Mouse (Mus musculus): ENCODE measurements at regions not wholly inside any gene's neighbourhood (a gene's known extent, or its start where the extent isn't known, plus 50 kb on each side); places are given as distances from the start of the nearest gene placed in this dataset.

DNA sequence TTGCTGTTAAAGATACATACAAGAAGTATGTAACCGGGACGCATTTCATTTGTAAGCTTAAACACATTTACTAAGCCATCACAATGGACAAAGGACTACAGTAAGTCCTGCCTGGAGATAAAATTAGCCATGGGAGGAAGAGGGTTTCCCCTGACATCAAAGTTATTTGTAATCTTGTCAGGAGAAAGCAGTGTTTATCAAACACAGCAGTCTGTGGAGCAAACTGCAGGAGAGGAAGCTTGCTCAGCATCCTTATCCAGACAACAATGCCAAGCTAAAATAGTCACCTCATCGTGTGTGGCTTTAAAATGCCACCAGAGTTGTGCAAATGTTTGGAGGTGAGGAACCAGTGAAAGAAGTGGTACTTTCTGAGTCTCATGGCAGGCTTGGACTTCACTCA, 216.9 kb upstream of the Gpc5 start:
- no peaks in the 10 kb centered on the region for H3K27me3 ChIP-seq (replicated peaks)
- no peak overlapping the region; the same call in 1 of the 2 replicates for H3K4me2 ChIP-seq
- H3K9ac ChIP-seq = no peak overlapping the region
- H3K4me1 ChIP-seq = peaks cover 19% of the 10 kb centered on the region
- H3K36me3 ChIP-seq = no peaks in the 10 kb centered on the region
- H3K27ac ChIP-seq (replicated peaks) = no peak overlapping the region
- WGBS = 29% methylated on average over 3 of the region's 3 CpGs
- ATAC-seq (ENCODE audit: extremely low read depth, insufficient number of reproducible peaks, low FRiP score, low TSS enrichment) = no peak
- H3K9me3 ChIP-seq = no peaks in the 10 kb centered on the region
- no peak overlapping the region for H3K4me3 ChIP-seq

DNA sequence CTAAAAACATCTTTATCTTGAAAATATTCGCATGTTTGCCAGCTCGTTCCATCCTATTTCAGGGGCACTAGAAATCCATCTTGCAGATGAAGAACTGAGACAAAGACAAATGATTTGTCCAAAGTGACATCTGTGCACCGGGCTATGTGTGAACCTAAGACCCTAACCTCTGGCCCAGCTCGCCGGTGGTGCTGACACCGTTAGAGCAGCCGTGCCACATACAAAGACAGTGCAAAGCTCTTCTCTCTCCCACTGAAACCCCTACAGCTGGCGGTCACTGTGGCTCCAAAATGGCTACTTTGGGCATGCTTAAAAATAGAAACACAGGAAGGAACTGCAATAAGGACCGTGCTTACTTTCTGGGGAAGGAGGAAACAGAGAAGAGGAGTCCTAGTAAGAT, 215.6 kb upstream of the Gpc5 start:
- H3K9ac ChIP-seq = no peak overlapping the region
- no peak for ATAC-seq (ENCODE audit: extremely low read depth, insufficient number of reproducible peaks, low FRiP score, low TSS enrichment)
- no peak overlapping the region for H3K4me2 ChIP-seq
- H3K36me3 ChIP-seq = no peaks in the 10 kb centered on the region
- no peak overlapping the region for H3K4me3 ChIP-seq
- no peaks in the 10 kb centered on the region for H3K27me3 ChIP-seq (replicated peaks)
- H3K9me3 ChIP-seq = no peaks in the 10 kb centered on the region
- H3K4me1 ChIP-seq = peaks cover 22% of the 10 kb centered on the region
- 42% methylated on average over 9 of the region's 9 CpGs for WGBS
- no peak overlapping the region for H3K27ac ChIP-seq (replicated peaks)

DNA sequence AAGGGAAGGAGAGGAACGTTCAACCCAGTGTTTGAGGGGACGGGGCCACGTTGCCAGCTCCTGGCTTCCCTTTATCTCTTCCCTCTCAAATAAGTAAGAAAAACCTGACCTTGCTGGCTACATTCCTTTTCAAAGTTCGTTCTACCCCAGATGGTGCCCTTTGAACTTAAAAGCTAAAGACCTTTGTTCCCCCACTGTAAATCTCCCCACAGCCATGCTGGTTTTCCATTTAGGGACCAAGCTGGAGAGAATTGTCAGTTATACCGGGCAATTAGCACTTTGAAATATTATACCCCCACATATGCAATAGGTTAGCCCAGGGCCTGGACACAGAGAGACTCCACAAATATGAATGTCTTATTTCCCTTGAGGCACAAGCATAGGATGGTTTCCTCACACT, 214.5 kb upstream of the Gpc5 start:
- Histone ChIP-seq H3K27ac (replicated peaks) (no peak overlapping the region), H3K9ac (no peak overlapping the region), H3K4me1 (peaks cover 22% of the 10 kb centered on the region), H3K36me3 (no peaks in the 10 kb centered on the region), H3K9me3 (no peaks in the 10 kb centered on the region), H3K27me3 (replicated peaks) (no peaks in the 10 kb centered on the region), H3K4me2 (no peak overlapping the region), H3K4me3 (no peak overlapping the region)
- 49% methylated on average over 5 of the region's 5 CpGs for WGBS
- no peak for ATAC-seq (ENCODE audit: extremely low read depth, insufficient number of reproducible peaks, low FRiP score, low TSS enrichment)

DNA sequence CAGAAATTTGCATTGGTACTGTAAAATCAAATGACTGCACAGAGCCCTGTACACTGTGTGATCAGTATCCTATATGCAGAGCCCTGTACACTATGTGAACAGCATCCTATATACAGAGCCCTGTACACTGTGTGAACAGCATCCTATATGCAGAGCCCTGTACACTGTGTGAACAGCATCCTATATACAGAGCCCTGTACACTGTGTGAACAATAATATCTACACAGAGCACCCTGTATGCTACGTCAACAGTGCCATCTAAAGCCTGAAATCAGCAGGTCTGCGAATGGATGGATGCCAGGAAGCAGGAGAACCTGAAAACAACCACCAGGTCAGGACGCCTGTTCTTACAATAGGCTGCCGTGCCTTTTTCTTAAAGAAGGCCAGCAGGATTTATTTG, 211.7 kb upstream of the Gpc5 start:
- H3K27ac ChIP-seq (replicated peaks) = no peak overlapping the region
- H3K9me3 ChIP-seq = no peaks in the 10 kb centered on the region
- no peaks in the 10 kb centered on the region for H3K36me3 ChIP-seq
- H3K27me3 ChIP-seq (replicated peaks) = no peaks in the 10 kb centered on the region
- no peak overlapping the region for H3K9ac ChIP-seq
- ATAC-seq (ENCODE audit: extremely low read depth, insufficient number of reproducible peaks, low FRiP score, low TSS enrichment) = no peak
- H3K4me2 ChIP-seq = no peak overlapping the region
- H3K4me1 ChIP-seq = peaks cover 17% of the 10 kb centered on the region
- no peak overlapping the region for H3K4me3 ChIP-seq
- 48% methylated on average over 4 of the region's 4 CpGs for WGBS

DNA sequence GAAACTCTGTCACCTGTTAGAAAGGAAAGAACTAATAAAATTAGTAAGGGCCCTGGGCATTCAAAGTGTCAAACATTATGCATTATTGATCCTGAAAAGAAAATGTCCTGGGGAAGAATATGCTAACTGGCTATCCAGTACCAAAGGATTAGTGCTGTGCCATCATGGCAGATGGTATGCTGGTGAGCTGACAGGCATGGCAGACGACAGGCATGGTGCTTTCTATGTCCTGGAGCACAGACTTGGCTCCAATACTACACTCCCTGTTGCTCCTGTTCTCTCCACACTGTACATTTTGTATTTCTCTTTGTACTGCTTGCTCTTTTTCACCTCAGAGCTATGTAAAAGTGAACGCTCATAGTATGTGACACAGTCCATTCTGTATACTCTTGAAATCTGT, 187.9 kb upstream of the Gpc5 start:
- Histone ChIP-seq H3K4me2 (no peak overlapping the region), H3K4me3 (no peak overlapping the region), H3K36me3 (no peaks in the 10 kb centered on the region), H3K4me1 (no peaks in the 10 kb centered on the region), H3K9ac (no peak overlapping the region), H3K27me3 (replicated peaks) (no peaks in the 10 kb centered on the region), H3K9me3 (no peaks in the 10 kb centered on the region), H3K27ac (replicated peaks) (no peak overlapping the region)
- 72% methylated on average over 2 of the region's 2 CpGs for WGBS
- ATAC-seq (ENCODE audit: extremely low read depth, insufficient number of reproducible peaks, low FRiP score, low TSS enrichment) = no peak

DNA sequence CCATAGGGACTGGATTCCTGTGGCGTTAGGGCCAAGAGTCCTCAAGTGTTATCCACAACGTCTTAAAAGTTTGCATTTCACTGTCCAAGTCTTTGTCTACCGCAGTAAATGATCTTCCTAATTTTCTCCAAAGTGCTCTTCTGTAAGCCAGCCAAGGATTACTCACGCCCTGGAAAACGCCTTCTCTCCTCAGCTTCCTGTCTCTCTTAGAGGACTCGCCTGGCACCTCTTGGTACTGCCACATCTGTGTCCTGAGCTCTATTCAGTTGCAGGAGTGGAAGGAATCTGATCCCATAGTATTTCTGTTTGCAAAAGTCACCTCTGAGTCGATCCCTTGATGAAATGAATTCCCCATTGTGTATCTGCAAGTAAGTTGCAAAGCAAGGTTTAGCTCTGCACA, 179.7 kb upstream of the Gpc5 start:
- H3K4me1 ChIP-seq = no peaks in the 10 kb centered on the region
- H3K4me3 ChIP-seq = no peak overlapping the region
- no peak overlapping the region for H3K27ac ChIP-seq (replicated peaks)
- ATAC-seq (ENCODE audit: extremely low read depth, insufficient number of reproducible peaks, low FRiP score, low TSS enrichment) = no peak
- H3K36me3 ChIP-seq = no peaks in the 10 kb centered on the region
- H3K27me3 ChIP-seq (replicated peaks) = no peaks in the 10 kb centered on the region
- WGBS = 59% methylated on average over 7 of the region's 7 CpGs
- H3K9ac ChIP-seq = no peak overlapping the region
- no peaks in the 10 kb centered on the region for H3K9me3 ChIP-seq
- H3K4me2 ChIP-seq = no peak overlapping the region

DNA sequence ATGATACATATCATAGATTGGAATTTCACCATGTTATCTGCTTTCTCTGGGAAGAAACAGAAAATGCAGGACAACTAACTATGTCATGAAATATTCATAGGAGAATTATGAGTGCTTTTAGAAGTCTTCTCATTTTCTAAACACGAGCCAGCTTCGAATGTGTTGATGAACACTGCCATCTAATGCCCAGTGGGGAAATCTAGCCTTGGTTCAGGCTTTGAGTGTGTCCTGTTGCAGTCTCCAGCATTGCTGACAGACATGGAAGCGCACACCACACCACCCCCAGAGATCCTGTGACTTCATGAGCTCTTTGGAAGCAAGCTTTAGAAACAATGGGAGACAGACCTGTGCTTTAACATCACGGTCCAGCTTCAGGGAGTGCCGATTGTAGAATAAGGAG, 178.8 kb upstream of the Gpc5 start:
- no peaks in the 10 kb centered on the region for H3K27me3 ChIP-seq (replicated peaks)
- no peak for ATAC-seq (ENCODE audit: extremely low read depth, insufficient number of reproducible peaks, low FRiP score, low TSS enrichment)
- 42% methylated on average over 5 of the region's 5 CpGs for WGBS
- H3K36me3 ChIP-seq = no peaks in the 10 kb centered on the region
- no peaks in the 10 kb centered on the region for H3K9me3 ChIP-seq
- H3K4me1 ChIP-seq = no peaks in the 10 kb centered on the region
- no peak overlapping the region for H3K27ac ChIP-seq (replicated peaks)
- no peak overlapping the region for H3K4me3 ChIP-seq
- H3K9ac ChIP-seq = no peak overlapping the region
- no peak overlapping the region for H3K4me2 ChIP-seq

DNA sequence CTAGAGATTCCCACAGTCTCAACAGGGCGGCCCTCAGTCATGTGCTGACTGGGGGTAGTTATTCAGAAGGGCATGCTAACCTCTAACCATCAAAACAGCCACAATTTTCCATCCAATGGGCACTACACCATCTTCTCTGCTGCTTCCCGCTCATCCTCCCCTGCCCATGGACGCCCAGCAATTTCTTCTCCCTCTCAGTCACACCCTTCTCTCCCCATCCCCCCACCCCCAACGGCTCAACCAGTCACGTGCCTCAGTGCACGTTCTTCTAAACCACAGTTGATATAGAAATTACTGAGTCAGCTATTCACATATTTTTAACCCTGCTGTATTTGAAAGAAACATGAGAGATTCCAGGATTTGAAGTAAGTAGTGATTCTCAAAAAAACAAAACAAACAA, 146.3 kb upstream of the Gpc5 start:
- WGBS = 61% methylated on average over 6 of the region's 6 CpGs
- ATAC-seq (ENCODE audit: extremely low read depth, insufficient number of reproducible peaks, low FRiP score, low TSS enrichment) = no peak

DNA sequence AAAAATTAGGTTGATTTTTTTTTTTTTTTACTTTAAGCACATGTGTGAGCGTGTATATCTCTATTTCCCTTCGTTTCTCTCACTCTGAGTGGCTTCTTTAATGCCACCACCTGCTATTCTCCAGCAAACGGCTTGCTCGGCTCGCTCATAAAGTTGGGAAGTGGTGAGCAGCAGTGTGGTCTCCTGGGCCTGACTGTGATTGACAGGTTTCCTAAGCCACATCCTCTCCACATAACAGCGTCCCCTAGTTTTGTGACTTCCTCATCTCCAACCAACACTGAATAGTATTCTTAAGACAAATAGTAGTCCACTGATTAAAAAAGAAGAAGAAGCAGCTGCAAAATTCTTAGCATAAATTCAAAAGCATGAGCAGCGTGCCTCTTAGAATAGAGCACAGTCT, 145.7 kb upstream of the Gpc5 start:
- H3K36me3 ChIP-seq = no peaks in the 10 kb centered on the region
- H3K4me3 ChIP-seq = no peak overlapping the region
- no peak overlapping the region for H3K4me2 ChIP-seq
- H3K27me3 ChIP-seq (replicated peaks) = no peaks in the 10 kb centered on the region
- H3K9me3 ChIP-seq = no peaks in the 10 kb centered on the region
- WGBS = 64% methylated on average over 7 of the region's 7 CpGs
- no peak overlapping the region for H3K9ac ChIP-seq
- H3K4me1 ChIP-seq = peaks cover 4% of the 10 kb centered on the region; the same call in 1 of the 2 replicates
- H3K27ac ChIP-seq (replicated peaks) = no peak overlapping the region
- ATAC-seq (ENCODE audit: extremely low read depth, insufficient number of reproducible peaks, low FRiP score, low TSS enrichment) = no peak

More for the DNA sequence above, 146.3 kb upstream of the Gpc5 start:
- no peak overlapping the region for H3K4me2 ChIP-seq
- H3K36me3 ChIP-seq = no peaks in the 10 kb centered on the region
- H3K9me3 ChIP-seq = no peaks in the 10 kb centered on the region
- no peak overlapping the region for H3K4me3 ChIP-seq
- H3K27ac ChIP-seq (replicated peaks) = no peak overlapping the region
- H3K9ac ChIP-seq = no peak overlapping the region
- no peaks in the 10 kb centered on the region for H3K27me3 ChIP-seq (replicated peaks)
- H3K4me1 ChIP-seq = peaks cover 4% of the 10 kb centered on the region; the same call in 1 of the 2 replicates

DNA sequence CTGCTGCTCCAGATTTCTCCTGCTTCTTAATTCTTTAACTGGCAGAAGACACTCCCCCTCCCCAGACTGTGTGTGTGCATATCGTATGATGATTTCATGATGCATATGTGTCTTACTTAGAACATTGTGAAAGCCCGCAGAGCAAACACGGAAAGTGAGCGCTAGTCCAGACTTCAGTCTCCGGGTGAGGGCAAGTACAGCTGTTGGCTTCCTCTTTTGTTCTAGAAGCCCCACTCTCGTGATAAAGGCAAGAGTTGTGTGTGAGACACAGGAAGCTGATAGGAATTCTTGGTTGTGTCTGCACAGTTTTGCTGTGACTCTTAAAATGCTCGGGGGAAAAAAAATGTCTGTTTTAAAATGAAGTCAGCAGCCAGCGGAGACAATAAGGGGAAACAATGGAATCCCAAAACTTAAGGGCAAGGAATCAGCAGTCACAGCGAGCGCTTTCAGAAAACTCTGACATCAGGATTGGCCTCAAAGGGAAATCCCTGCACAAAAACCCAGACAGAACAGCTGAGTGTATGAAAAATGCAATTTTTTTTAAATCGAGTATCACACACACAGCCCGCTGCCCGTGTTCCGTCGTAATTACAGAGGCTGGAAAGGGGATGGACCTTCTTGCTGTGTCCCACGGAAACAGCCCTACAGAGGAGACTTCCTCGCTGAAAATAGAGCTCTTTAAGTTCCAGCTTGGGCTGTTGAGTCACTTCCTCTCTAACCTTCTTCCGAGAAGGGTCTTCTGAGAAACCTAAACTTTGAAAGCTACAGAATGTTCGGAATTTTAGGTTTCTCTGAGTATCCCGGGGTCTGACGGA, 143.5 kb upstream of the Gpc5 start:
- Histone ChIP-seq H3K27ac (replicated peaks) (peak overlapping the region; percentile 79), H3K4me2 (peak overlapping the region; percentile 60), H3K4me3 (peak overlapping the region; percentile 37), H3K27me3 (replicated peaks) (no peaks in the 10 kb centered on the region), H3K9me3 (no peaks in the 10 kb centered on the region), H3K36me3 (no peaks in the 10 kb centered on the region), H3K4me1 (peaks cover 14% of the 10 kb centered on the region), H3K9ac (peak overlapping the region; percentile 61; the same call in 1 of the 2 replicates)
- WGBS = 32% methylated on average over 21 of the region's 21 CpGs
- no peak for ATAC-seq (ENCODE audit: extremely low read depth, insufficient number of reproducible peaks, low FRiP score, low TSS enrichment)

DNA sequence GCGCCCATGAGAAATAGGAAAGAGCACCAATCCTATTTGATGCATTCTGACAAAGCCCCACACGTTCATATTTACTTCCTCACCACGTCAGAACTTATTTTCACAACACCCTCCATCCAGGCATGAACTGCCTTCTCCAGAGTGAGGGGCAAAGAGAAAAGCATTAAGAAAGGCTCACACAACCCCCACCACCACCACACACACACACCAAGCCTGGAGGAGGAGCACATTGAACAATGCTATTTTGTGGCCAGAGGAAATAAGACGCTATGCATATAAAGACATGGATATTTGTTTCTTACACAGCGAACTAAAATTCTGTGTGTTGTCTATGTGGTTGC, 142.9 kb upstream of the Gpc5 start:
- Histone ChIP-seq H3K4me3 (peak overlapping the region; percentile 37), H3K27me3 (replicated peaks) (no peaks in the 10 kb centered on the region), H3K4me1 (peaks cover 15% of the 10 kb centered on the region), H3K9me3 (no peaks in the 10 kb centered on the region), H3K9ac (no peak overlapping the region), H3K27ac (replicated peaks) (peak overlapping the region; percentile 79), H3K4me2 (peak overlapping the region; percentile 60), H3K36me3 (no peaks in the 10 kb centered on the region)
- WGBS = 48% methylated on average over 5 of the region's 5 CpGs
- no peak for ATAC-seq (ENCODE audit: extremely low read depth, insufficient number of reproducible peaks, low FRiP score, low TSS enrichment)

DNA sequence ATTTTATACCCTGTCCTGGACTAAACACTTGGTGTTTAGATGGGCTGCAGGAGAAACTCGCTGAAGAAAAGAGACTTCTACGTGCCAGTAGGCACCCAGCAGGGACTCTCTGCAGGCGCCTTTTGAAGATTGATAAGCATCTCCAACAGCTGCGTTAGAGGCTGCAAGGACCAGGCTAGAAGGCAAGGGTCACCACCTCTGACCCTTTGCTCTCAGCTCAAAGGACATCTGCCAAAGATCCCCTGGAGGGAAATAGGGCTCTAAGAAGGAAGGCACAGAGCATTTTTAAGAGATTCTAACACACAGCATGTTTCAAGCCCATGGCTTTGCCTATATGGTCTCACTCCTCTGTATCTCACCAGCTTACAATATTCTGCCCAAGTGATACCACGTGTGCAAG, 139.7 kb upstream of the Gpc5 start:
- H3K4me1 ChIP-seq = peaks cover 26% of the 10 kb centered on the region
- 17% methylated on average over 5 of the region's 5 CpGs for WGBS
- no peaks in the 10 kb centered on the region for H3K27me3 ChIP-seq (replicated peaks)
- H3K36me3 ChIP-seq = no peaks in the 10 kb centered on the region
- no peak overlapping the region for H3K4me2 ChIP-seq
- H3K9me3 ChIP-seq = no peaks in the 10 kb centered on the region
- ATAC-seq (ENCODE audit: extremely low read depth, insufficient number of reproducible peaks, low FRiP score, low TSS enrichment) = no peak
- no peak overlapping the region for H3K9ac ChIP-seq
- H3K27ac ChIP-seq (replicated peaks) = no peak overlapping the region
- H3K4me3 ChIP-seq = no peak overlapping the region
